ENCODE assay signal across 26 mouse cellular contexts in genomic region chr5:134560450-134561171, GRCm38 (mm10). TPM values are rescaled to one million over a fixed set of nuclear protein-coding genes. Genes with fewer than 3 reads are reported as not detected.
DNase-seq lines count a peak whose midpoint lies in the region; ATAC-seq and TF ChIP-seq lines count a peak whose summit lies in the region.
"Had no signal": no experiment of that assay in that cellular context is flagged by ENCODE, and none has a peak within 500 bp of the region (broad histone marks: within the 10 kb centered on the region; RNA-seq: fewer than 3 reads in every experiment).

No protein-coding gene starts in this region.

- H3K79me2 ChIP-seq in MEL (ENCODE audit: control insufficient read depth, insufficient read depth, low read length, poor library complexity): no peaks in the 10 kb centered on the region

- peaks cover 20% of the 10 kb centered on the region for H3K27me3 ChIP-seq in E14TG2a.4 (ENCODE audit: insufficient read depth, low read length)
- H3K27me3 ChIP-seq in MEL (ENCODE audit: control insufficient read depth in 1 of 2, insufficient read depth in 2 of 2, low read length in 2 of 2): no peaks in the 10 kb centered on the region
- H3K27me3 ChIP-seq in intestine, embryonic 16.5 days (replicated peaks; ENCODE audit: control insufficient read depth, insufficient read depth, low read length): no peaks in the 10 kb centered on the region
- H3K27me3 ChIP-seq: embryonic facial prominence, embryonic 15.5 days; heart, embryonic 12.5 days had no signal

- intact Hi-C loops in gastrocnemius, postnatal 36 days (cut with DNase I): no loop called here

- no peak for TF ChIP-seq RAD21 in MEL (IDR thresholded peaks at IDR 0.05; ENCODE audit: low read depth, low read length)

- H3K36me3 ChIP-seq in E14TG2a.4 (ENCODE audit: insufficient read depth, low read length): no peaks in the 10 kb centered on the region
- H3K36me3 ChIP-seq in MEL (ENCODE audit: control insufficient read depth in 1 of 2, insufficient read depth in 2 of 2, low read length in 2 of 2): peaks cover 0 to 4% of the 10 kb centered on the region in 2 experiments; a peak in 2 of 4 replicates
- no peaks in the 10 kb centered on the region for H3K36me3 ChIP-seq in intestine, embryonic 16.5 days (ENCODE audit: control insufficient read depth, insufficient read depth, low read length)
- H3K36me3 ChIP-seq: embryonic facial prominence, embryonic 15.5 days; forebrain, embryonic 10.5 days; heart, embryonic 12.5 days; hindbrain, embryonic 10.5 days had no signal

- H3K4me3 ChIP-seq in E14TG2a.4 (replicated peaks; ENCODE audit: low read length): peak overlapping the region; percentile 41
- peak overlapping the region; percentile 34 to 54 for H3K4me3 ChIP-seq in MEL (ENCODE audit: control insufficient read depth in 1 of 2, insufficient read depth in 1 of 2, low read depth in 2 of 2, low read length in 2 of 2)
- no peak overlapping the region for H3K4me3 ChIP-seq in intestine, embryonic 16.5 days (ENCODE audit: low read length)
- H3K4me3 ChIP-seq: embryonic facial prominence, embryonic 15.5 days; erythroblast, embryonic 14.5 days; forebrain, embryonic 10.5 days; heart, embryonic 12.5 days; hindbrain, embryonic 10.5 days had no signal

- peaks cover 56% of the 10 kb centered on the region for H3K4me1 ChIP-seq in E14TG2a.4 (replicated peaks; ENCODE audit: low read depth, low read length)
- peaks cover 8 to 20% of the 10 kb centered on the region in 2 experiments for H3K4me1 ChIP-seq in MEL (ENCODE audit: control insufficient read depth in 1 of 2, insufficient read depth in 2 of 2, low read length in 2 of 2)
- H3K4me1 ChIP-seq in intestine, embryonic 16.5 days (ENCODE audit: control insufficient read depth, insufficient read depth, low read length): peaks cover 3% of the 10 kb centered on the region

- peak overlapping the region; percentile 60 for H3K27ac ChIP-seq in MEL (ENCODE audit: control insufficient read depth, low read depth, low read length)
- H3K27ac ChIP-seq in intestine, embryonic 16.5 days (ENCODE audit: low read length): no peak overlapping the region
- H3K27ac ChIP-seq: embryonic facial prominence, embryonic 15.5 days; forebrain, embryonic 10.5 days; hindbrain, embryonic 10.5 days; hindbrain, embryonic 14.5 days had no signal

- peak; percentile 75 for ATAC-seq in intestine, embryonic 16.5 days
- ATAC-seq: CD4-positive, CD25-positive, alpha-beta regulatory T cell, adult 4 months; forebrain, embryonic 14.5 days had no signal

- TF ChIP-seq EP300 in MEL (IDR thresholded peaks at IDR 0.05; ENCODE audit: low read depth in 1 of 2, low read length in 2 of 2): no peak

- peak in 1 of 2 experiments; percentile 56; a peak in 1 of 4 replicates for TF ChIP-seq POLR2A in MEL (IDR thresholded peaks at IDR 0.05; ENCODE audit: control insufficient read depth in 1 of 2, insufficient read depth in 1 of 2, low read depth in 1 of 2, low read length in 2 of 2, poor library complexity in 1 of 2)

- TF ChIP-seq CTCF in E14TG2a.4 (conservative IDR thresholded peaks at IDR 0.05; ENCODE audit: low read length) (no peak), MEL (IDR thresholded peaks at IDR 0.05 in 2 of 3, conservative IDR thresholded peaks at IDR 0.05 in 1 of 3; ENCODE audit: control insufficient read depth in 1 of 3, insufficient read depth in 1 of 3, low read depth in 2 of 3, low read length in 3 of 3, poor library complexity in 1 of 3, severe bottlenecking in 1 of 3) (no peak)

- H3K4me2 ChIP-seq in intestine, embryonic 16.5 days (ENCODE audit: low read depth, low read length): no peak overlapping the region
- H3K4me2 ChIP-seq: embryonic facial prominence, embryonic 15.5 days; heart, embryonic 12.5 days; hindbrain, embryonic 14.5 days had no signal

- WGBS in intestine, embryonic 16.5 days: 66% methylated on average over 16 of the region's 16 CpGs

- DNase-seq in MEL (ENCODE audit: low read depth, low spot score): peak; percentile 79
- DNase-seq in gastrocnemius, postnatal 36 days: no peak
- no peak for DNase-seq in heart, adult 11 months
- DNase-seq in gastrocnemius, postnatal 4 days (ENCODE audit: low spot score in 2 of 2): no peak
- DNase-seq: adrenal gland, postnatal 10 days; B cell, adult 2 months; cerebellum, adult 8-10 months; cerebellum, postnatal 14 days; embryo, embryonic 11 days; kidney, adult 11 months had no signal

- peak overlapping the region; percentile 46 for H3K9ac ChIP-seq in MEL (ENCODE audit: control insufficient read depth, low read depth, low read length, poor library complexity, severe bottlenecking)
- H3K9ac ChIP-seq in intestine, embryonic 16.5 days (ENCODE audit: low read depth, low read length): no peak overlapping the region
- H3K9ac ChIP-seq: embryonic facial prominence, embryonic 15.5 days; heart, embryonic 12.5 days; hindbrain, embryonic 14.5 days had no signal

- H3K9me3 ChIP-seq in E14TG2a.4 (ENCODE audit: low read length) (no peaks in the 10 kb centered on the region), MEL (replicated peaks; ENCODE audit: insufficient read depth, low read length) (no peaks in the 10 kb centered on the region)
- H3K9me3 ChIP-seq in intestine, embryonic 16.5 days (ENCODE audit: control insufficient read depth, low read length): no peaks in the 10 kb centered on the region
- H3K9me3 ChIP-seq: embryonic facial prominence, embryonic 15.5 days; forebrain, embryonic 10.5 days had no signal

TF ChIP-seq in MEL, 35 proteins besides CTCF, POLR2A, EP300 and RAD21:
- TF ChIP-seq POLR2AphosphoS2 (IDR thresholded peaks at IDR 0.05; ENCODE audit: low read length) (peak; percentile 43; the same call in 1 of the 2 replicates), NELFE (IDR thresholded peaks at IDR 0.05; ENCODE audit: low read depth, low read length) (peak; percentile 51; the same call in 1 of the 2 replicates), GATA1 (IDR thresholded peaks at IDR 0.05; ENCODE audit: low read depth, low read length) (peak; percentile 47; the same call in 1 of the 2 replicates), SIN3A (IDR thresholded peaks at IDR 0.05; ENCODE audit: low read length) (no peak; the same call in 1 of the 2 replicates), TBP (IDR thresholded peaks at IDR 0.05; ENCODE audit: low read depth, low read length) (peak; percentile 41; the same call in 1 of the 2 replicates)

RNA-seq across cellular contexts. Expression of gene Syna, which starts 0.6 kb away (rescaled TPM):
- 0.07 TPM in 1 of 2 replicates, not detected in the other for total RNA-seq in MEL (2012; rRNA removed)
- under 1 TPM in 1 of 2 experiments, not detected in 1; 0.21 TPM for polyA plus RNA-seq in MEL (2012; ENCODE audit: insufficient read depth in 1 of 2, insufficient read length in 2 of 2, low read depth in 1 of 2, low replicate concordance in 2 of 2, missing spikeins in 1 of 2)
- polyA plus RNA-seq in intestine, embryonic 16.5 days (2015; fragmentation: Nextera tagmentation; extraction: Ambion mirVana): not detected in 2 replicates
- total RNA-seq in gastrocnemius, postnatal 36 days (2021): not detected
- total RNA-seq in gastrocnemius, postnatal 4 days (2021): not detected
- total RNA-seq: adrenal gland, postnatal 10 days; common myeloid progenitor, adult 5-6 weeks; gastrocnemius, adult 8-10 months; heart, adult 8-10 months; heart, postnatal 25 days had no signal
- polyA plus RNA-seq: embryonic facial prominence, embryonic 11.5 days; erythroblast, embryonic 14.5 days; forebrain, embryonic 10.5 days; heart, embryonic 12.5 days; heart, embryonic 16.5 days had no signal

RNA-seq across cellular contexts. Expression of gene Clip2, which starts 8.4 kb away (rescaled TPM):
- total RNA-seq in MEL (2012; rRNA removed): 3.5 and 4.4 TPM in 2 replicates
- polyA plus RNA-seq in MEL (2012; ENCODE audit: insufficient read depth in 1 of 2, insufficient read length in 2 of 2, low read depth in 1 of 2, low replicate concordance in 2 of 2, missing spikeins in 1 of 2): 1 to 10 TPM in 1 of 2 experiments, not detected in 1; 7.4 TPM
- 3.8 and 4.3 TPM in 2 replicates for polyA plus RNA-seq in intestine, embryonic 16.5 days (2015; fragmentation: Nextera tagmentation; extraction: Ambion mirVana)
- total RNA-seq in gastrocnemius, postnatal 36 days (2021): 1 to 10 TPM; 2.7 to 2.9 TPM
- total RNA-seq in gastrocnemius, postnatal 4 days (2021): 10 to 100 TPM; 15.8 to 17.6 TPM

RNA-seq across cellular contexts. Expression of gene Rfc2, which starts 20.6 kb away (rescaled TPM):
- 268 and 304 TPM in 2 replicates for total RNA-seq in MEL (2012; rRNA removed)
- polyA plus RNA-seq in MEL (2012; ENCODE audit: insufficient read depth in 1 of 2, insufficient read length in 2 of 2, low read depth in 1 of 2, low replicate concordance in 2 of 2, missing spikeins in 1 of 2): 100 to 1,000 TPM in 1 of 2 experiments, not detected in 1; 424 TPM
- polyA plus RNA-seq in intestine, embryonic 16.5 days (2015; fragmentation: Nextera tagmentation; extraction: Ambion mirVana): 204 and 233 TPM in 2 replicates
- total RNA-seq in gastrocnemius, postnatal 36 days (2021): 10 to 100 TPM; 17.0 to 18.0 TPM
- 10 to 100 TPM; 42.6 to 45.0 TPM for total RNA-seq in gastrocnemius, postnatal 4 days (2021)

RNA-seq across cellular contexts. Expression of gene Lat2, which starts 54.2 kb away (rescaled TPM):
- total RNA-seq in MEL (2012; rRNA removed): 0.46 and 0.92 TPM in 2 replicates
- polyA plus RNA-seq in MEL (2012; ENCODE audit: insufficient read depth in 1 of 2, insufficient read length in 2 of 2, low read depth in 1 of 2, low replicate concordance in 2 of 2, missing spikeins in 1 of 2): under 1 TPM in 1 of 2 experiments, not detected in 1; 0.79 TPM
- 2.1 and 2.4 TPM in 2 replicates for polyA plus RNA-seq in intestine, embryonic 16.5 days (2015; fragmentation: Nextera tagmentation; extraction: Ambion mirVana)
- total RNA-seq in gastrocnemius, postnatal 36 days (2021): 1 to 10 TPM; 1.4 TPM
- 1 to 10 TPM; 4.5 to 6.3 TPM for total RNA-seq in gastrocnemius, postnatal 4 days (2021)
